Mouse (Mus musculus): ENCODE results near the gene Bcl11b. TPM values are rescaled to one million over a fixed set of nuclear protein-coding genes. Genes with fewer than 3 reads are reported as not detected.

Gene Bcl11b
- polyA plus RNA-seq, 1 experiment from 2014 or later: 3.8 TPM

GRCm38 (mm10) chr12:107950667-107951179 is 52.7 kb downstream of the Bcl11b start:
- no peaks in the 10 kb centered on the region for H3K9me3 ChIP-seq (replicated peaks)
- WGBS: 66% methylated on average over 20 of the region's 20 CpGs
- no peak overlapping the region for H3K27ac ChIP-seq
- H3K4me2 ChIP-seq: peak overlapping the region; percentile 18; the same call in 1 of the 2 replicates
- H3K4me1 ChIP-seq: peaks cover 40% of the 10 kb centered on the region
- H3K9ac ChIP-seq: no peak overlapping the region
- H3K4me3 ChIP-seq (replicated peaks): no peak overlapping the region
- no peaks in the 10 kb centered on the region for H3K36me3 ChIP-seq
- H3K27me3 ChIP-seq: no peaks in the 10 kb centered on the region
- no peak for ATAC-seq (replicated peaks; ENCODE audit: low FRiP score)

- Histone ChIP-seq H3K9me3 (replicated peaks) (no peaks in the 10 kb centered on the region), H3K36me3 (no peaks in the 10 kb centered on the region), H3K4me1 (peaks cover 37% of the 10 kb centered on the region), H3K4me3 (replicated peaks) (no peak overlapping the region), H3K4me2 (no peak overlapping the region), H3K27me3 (no peaks in the 10 kb centered on the region), H3K9ac (no peak overlapping the region), H3K27ac (no peak overlapping the region)
- 66% methylated on average over 10 of the region's 10 CpGs for WGBS
- no peak for ATAC-seq (replicated peaks; ENCODE audit: low FRiP score)
Measured at GRCm38 (mm10) chr12:107949416-107949815, 54.0 kb downstream of the Bcl11b start.

- Histone ChIP-seq H3K4me2 (no peak overlapping the region), H3K27ac (no peak overlapping the region), H3K4me3 (replicated peaks) (no peak overlapping the region), H3K4me1 (no peaks in the 10 kb centered on the region), H3K9ac (no peak overlapping the region), H3K27me3 (no peaks in the 10 kb centered on the region), H3K36me3 (no peaks in the 10 kb centered on the region), H3K9me3 (replicated peaks) (no peaks in the 10 kb centered on the region)
- no peak for ATAC-seq (replicated peaks; ENCODE audit: low FRiP score)
- 74% methylated on average over 7 of the region's 7 CpGs for WGBS
Measured at GRCm38 (mm10) chr12:107942100-107942499, 61.3 kb downstream of the Bcl11b start.

- Histone ChIP-seq H3K27me3 (no peaks in the 10 kb centered on the region), H3K4me1 (no peaks in the 10 kb centered on the region), H3K9me3 (replicated peaks) (no peaks in the 10 kb centered on the region), H3K4me3 (replicated peaks) (no peak overlapping the region), H3K4me2 (no peak overlapping the region), H3K27ac (no peak overlapping the region), H3K9ac (no peak overlapping the region), H3K36me3 (no peaks in the 10 kb centered on the region)
- 85% methylated on average over 9 of the region's 9 CpGs for WGBS
- no peak for ATAC-seq (replicated peaks; ENCODE audit: low FRiP score)
Measured at GRCm38 (mm10) chr12:107940774-107941173, 62.6 kb downstream of the Bcl11b start.

GRCm38 (mm10) chr12:107939177-107939576 is 64.2 kb downstream of the Bcl11b start:
- no peaks in the 10 kb centered on the region for H3K36me3 ChIP-seq
- H3K4me3 ChIP-seq (replicated peaks): no peak overlapping the region
- H3K4me2 ChIP-seq: no peak overlapping the region
- H3K4me1 ChIP-seq: peaks cover 11% of the 10 kb centered on the region; the same call in 1 of the 2 replicates
- no peak overlapping the region for H3K9ac ChIP-seq
- no peaks in the 10 kb centered on the region for H3K27me3 ChIP-seq
- no peaks in the 10 kb centered on the region for H3K9me3 ChIP-seq (replicated peaks)
- no peak overlapping the region for H3K27ac ChIP-seq
- ATAC-seq (replicated peaks; ENCODE audit: low FRiP score): no peak
- 77% methylated on average over 4 of the region's 4 CpGs for WGBS

- Histone ChIP-seq H3K4me3 (replicated peaks) (no peak overlapping the region), H3K27ac (no peak overlapping the region), H3K4me1 (peaks cover 11% of the 10 kb centered on the region; the same call in 1 of the 2 replicates), H3K4me2 (no peak overlapping the region), H3K9me3 (replicated peaks) (no peaks in the 10 kb centered on the region), H3K27me3 (no peaks in the 10 kb centered on the region), H3K36me3 (no peaks in the 10 kb centered on the region), H3K9ac (no peak overlapping the region)
- ATAC-seq (replicated peaks; ENCODE audit: low FRiP score): no peak
- WGBS: 91% methylated on average over 5 of the region's 5 CpGs
Measured at GRCm38 (mm10) chr12:107936972-107937371, 66.4 kb downstream of the Bcl11b start.

GRCm38 (mm10) chr12:107936406-107936805 is 67.0 kb downstream of the Bcl11b start:
- Histone ChIP-seq H3K4me1 (peaks cover 17% of the 10 kb centered on the region), H3K27me3 (no peaks in the 10 kb centered on the region), H3K36me3 (no peaks in the 10 kb centered on the region), H3K4me3 (replicated peaks) (no peak overlapping the region), H3K9ac (no peak overlapping the region), H3K27ac (no peak overlapping the region), H3K4me2 (no peak overlapping the region), H3K9me3 (replicated peaks) (no peaks in the 10 kb centered on the region)
- no peak for ATAC-seq (replicated peaks; ENCODE audit: low FRiP score)
- WGBS: 81% methylated on average over 7 of the region's 7 CpGs

- H3K27ac ChIP-seq: no peak overlapping the region
- no peaks in the 10 kb centered on the region for H3K27me3 ChIP-seq
- H3K4me1 ChIP-seq: peaks cover 31% of the 10 kb centered on the region
- H3K4me2 ChIP-seq: no peak overlapping the region
- no peaks in the 10 kb centered on the region for H3K9me3 ChIP-seq (replicated peaks)
- H3K4me3 ChIP-seq (replicated peaks): no peak overlapping the region
- ATAC-seq (replicated peaks; ENCODE audit: low FRiP score): peak; percentile 40
- WGBS: 50% methylated on average over 19 of the region's 19 CpGs
- no peak overlapping the region for H3K9ac ChIP-seq
- no peaks in the 10 kb centered on the region for H3K36me3 ChIP-seq
Measured at GRCm38 (mm10) chr12:107934831-107935437, 68.5 kb downstream of the Bcl11b start.

- H3K27me3 ChIP-seq: no peaks in the 10 kb centered on the region
- no peak overlapping the region for H3K27ac ChIP-seq
- H3K4me3 ChIP-seq (replicated peaks): no peak overlapping the region
- H3K36me3 ChIP-seq: no peaks in the 10 kb centered on the region
- H3K9me3 ChIP-seq (replicated peaks): no peaks in the 10 kb centered on the region
- WGBS: 80% methylated on average over 12 of the region's 12 CpGs
- H3K9ac ChIP-seq: no peak overlapping the region
- no peak for ATAC-seq (replicated peaks; ENCODE audit: low FRiP score)
- H3K4me2 ChIP-seq: no peak overlapping the region
- peaks cover 58% of the 10 kb centered on the region for H3K4me1 ChIP-seq
Measured at GRCm38 (mm10) chr12:107932140-107932539, 71.3 kb downstream of the Bcl11b start.

GRCm38 (mm10) chr12:107931476-107931875 is 71.9 kb downstream of the Bcl11b start:
- Histone ChIP-seq H3K9me3 (replicated peaks) (no peaks in the 10 kb centered on the region), H3K27ac (peak overlapping the region; percentile 56; the same call in 1 of the 2 replicates), H3K27me3 (no peaks in the 10 kb centered on the region), H3K4me3 (replicated peaks) (no peak overlapping the region), H3K4me2 (no peak overlapping the region), H3K4me1 (peaks cover 58% of the 10 kb centered on the region), H3K36me3 (no peaks in the 10 kb centered on the region), H3K9ac (peak overlapping the region; percentile 1; the same call in 1 of the 2 replicates)
- 73% methylated on average over 5 of the region's 5 CpGs for WGBS
- ATAC-seq (replicated peaks; ENCODE audit: low FRiP score): no peak

GRCm38 (mm10) chr12:107930611-107931350 is 72.6 kb downstream of the Bcl11b start:
- Histone ChIP-seq H3K27me3 (no peaks in the 10 kb centered on the region), H3K9me3 (replicated peaks) (no peaks in the 10 kb centered on the region), H3K4me2 (peak overlapping the region; percentile 45), H3K27ac (peak overlapping the region; percentile 56), H3K4me1 (peaks cover 58% of the 10 kb centered on the region), H3K4me3 (replicated peaks) (no peak overlapping the region), H3K9ac (no peak overlapping the region), H3K36me3 (no peaks in the 10 kb centered on the region)
- 45% methylated on average over 28 of the region's 28 CpGs for WGBS
- ATAC-seq (replicated peaks; ENCODE audit: low FRiP score): no peak

GRCm38 (mm10) chr12:107928905-107929304 is 74.5 kb downstream of the Bcl11b start:
- 56% methylated on average over 7 of the region's 7 CpGs for WGBS
- Histone ChIP-seq H3K9me3 (replicated peaks) (no peaks in the 10 kb centered on the region), H3K9ac (no peak overlapping the region), H3K36me3 (no peaks in the 10 kb centered on the region), H3K27ac (no peak overlapping the region), H3K4me1 (peaks cover 47% of the 10 kb centered on the region), H3K4me3 (replicated peaks) (no peak overlapping the region), H3K27me3 (no peaks in the 10 kb centered on the region), H3K4me2 (no peak overlapping the region)
- ATAC-seq (replicated peaks; ENCODE audit: low FRiP score): peak; percentile 41

Measured in kidney, embryonic 15.5 days (tissue).